In the genomic region with DNA sequence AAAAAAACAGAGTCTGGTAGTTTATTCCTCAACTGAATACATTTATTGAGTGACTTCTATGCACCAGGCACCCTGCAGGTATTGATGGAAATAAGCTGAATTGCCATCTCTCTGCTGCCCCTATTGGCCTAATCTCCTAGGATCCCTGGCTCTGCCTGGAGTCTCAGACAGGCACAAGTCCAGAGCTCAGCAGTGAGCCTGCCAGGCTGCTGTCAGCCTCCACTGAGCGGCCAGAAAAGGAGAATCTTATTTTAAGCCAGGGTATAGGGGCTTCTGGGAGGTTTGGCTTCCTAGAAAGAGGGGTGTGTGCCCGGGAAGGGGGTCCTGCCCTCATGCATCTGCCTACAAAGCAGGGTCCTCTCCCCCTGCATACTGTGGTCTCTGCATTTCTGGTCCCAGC, we compare ENCODE assay signal across 9 mouse cellular contexts. TPM values are rescaled to one million over a fixed set of nuclear protein-coding genes. Genes with fewer than 3 reads are reported as not detected.
A peak's percentile ranks its signal among the peaks of the same experiment; 100 is the strongest.
DNase-seq lines count a peak whose midpoint lies in the region; ATAC-seq and TF ChIP-seq lines count a peak whose summit lies in the region.
"Had no signal": no experiment of that assay in that cellular context is flagged by ENCODE, and none has a peak within 500 bp of the region (broad histone marks: within the 10 kb centered on the region; RNA-seq: fewer than 3 reads in every experiment).

No protein-coding gene starts in this region.

- H3K4me2 ChIP-seq in forebrain, embryonic 16.5 days (ENCODE audit: low read length): no peak overlapping the region

- WGBS in forebrain, embryonic 16.5 days: 12% methylated on average over 2 of the region's 2 CpGs
- 25% methylated on average over 2 of the region's 2 CpGs for WGBS in lung, adult 2 months

- no peak for DNase-seq in frontal cortex, postnatal 14 days (ENCODE audit: low spot score in 2 of 2)
- DNase-seq in urinary bladder, postnatal 25 days (ENCODE audit: low spot score): peak; percentile 19
- no peak for DNase-seq in urinary bladder, postnatal 10 days (ENCODE audit: low spot score)
- DNase-seq in kidney, adult 8-10 months: peak; percentile 71 to 78
- no peak for DNase-seq in lung, adult 2 months
- peak; percentile 26 to 60 for DNase-seq in urinary bladder, postnatal 36 days (ENCODE audit: low spot score in 2 of 2)

- no peak overlapping the region for H3K9ac ChIP-seq in forebrain, embryonic 16.5 days (replicated peaks; ENCODE audit: low read depth, low read length)

- H3K4me1 ChIP-seq in forebrain, embryonic 16.5 days (replicated peaks; ENCODE audit: control insufficient read depth, insufficient read depth, low read length): peaks cover 9% of the 10 kb centered on the region
- peaks cover 13% of the 10 kb centered on the region for H3K4me1 ChIP-seq in lung, adult 2 months (ENCODE audit: control insufficient read depth, insufficient read depth, low read length)

- TF ChIP-seq POLR2A in lung, adult 2 months (IDR thresholded peaks at IDR 0.05; ENCODE audit: borderline replicate concordance, extremely low read depth, low read depth, low read length): no peak

- no peaks in the 10 kb centered on the region for H3K36me3 ChIP-seq in forebrain, embryonic 16.5 days (ENCODE audit: control insufficient read depth, insufficient read depth)

- H3K9me3 ChIP-seq in forebrain, embryonic 16.5 days (ENCODE audit: control insufficient read depth, low read length): no peaks in the 10 kb centered on the region

- peak; percentile 78; the same call in 1 of the 2 replicates for ATAC-seq in frontal cortex, adult (ENCODE audit: low TSS enrichment)
- peak; percentile 66 for ATAC-seq in forebrain, embryonic 16.5 days

- H3K27me3 ChIP-seq in forebrain, embryonic 16.5 days (replicated peaks; ENCODE audit: control insufficient read depth, insufficient read depth, low read length): peaks cover 41% of the 10 kb centered on the region

- H3K4me3 ChIP-seq in forebrain, embryonic 16.5 days (replicated peaks; ENCODE audit: low read length): no peak overlapping the region
- H3K4me3 ChIP-seq in lung, adult 2 months (replicated peaks; ENCODE audit: extremely low read depth, low read depth, low read length): no peak overlapping the region

- TF ChIP-seq CTCF in lung, adult 2 months (IDR thresholded peaks at IDR 0.05; ENCODE audit: insufficient read depth, low read length): peak; percentile 62

- H3K27ac ChIP-seq in forebrain, embryonic 16.5 days (ENCODE audit: low read length): no peak overlapping the region

RNA-seq across cellular contexts. Expression of a gene that starts 1.4 kb away (rescaled TPM):
- 0.30 TPM in 1 of 2 replicates, not detected in the other for polyA plus RNA-seq in forebrain, embryonic 16.5 days (2015; fragmentation: Nextera tagmentation; extraction: Ambion mirVana)
- 1.3 and 1.8 TPM in 2 replicates for polyA plus RNA-seq in lung, adult 2 months (2012; rRNA removed)
- polyA plus RNA-seq: C2C12 had no signal

RNA-seq across cellular contexts. Expression of a gene that starts 31.5 kb away (rescaled TPM):
- polyA plus RNA-seq in forebrain, embryonic 16.5 days (2015; fragmentation: Nextera tagmentation; extraction: Ambion mirVana): 5.4 and 5.5 TPM in 2 replicates
- 48.6 and 75.9 TPM in 2 replicates for polyA plus RNA-seq in lung, adult 2 months (2012; rRNA removed)

Comparison
In these comparisons a context has a peak if more than half of its experiments do, and no peak if none do; other contexts are left out.
1. DNase-seq: peak in urinary bladder, postnatal 25 days (single experiment), kidney, adult 8-10 months (2 of 2) and urinary bladder, postnatal 36 days (2 of 2); none in frontal cortex, postnatal 14 days (0 of 2), urinary bladder, postnatal 10 days (single experiment) and lung, adult 2 months (single experiment).